Mouse (Mus musculus) heart, postnatal 4 days (tissue): Measurements from ENCODE around the gene Eif2b2. TPM values are rescaled to one million over a fixed set of nuclear protein-coding genes. Genes with fewer than 3 reads are reported as not detected.

Source experiments
- DNase-seq: peaks from one replicate; pipeline ENCODE4 v3.0.0; 2021
- total RNA-seq, 2 experiments: library from RNA; stranded (reverse); gene quantifications; 2 replicates each; pipeline ENCODE4 v1.2.3; 2021

Gene Eif2b2
- 10 to 100 TPM; 55.0 to 55.9 TPM for total RNA-seq

GRCm38 (mm10) chr12:85219236-85219904, at the start of gene Eif2b2:
Gene Eif2b2 (plus strand): TSS chr12:85219481.
- DNase-seq = peak; percentile 99

GRCm38 (mm10) chr12:85169877-85170276, 49.4 kb upstream of the Eif2b2 start:
- no peak for DNase-seq

- DNase-seq = no peak
These were observed 48.9 kb upstream of the Eif2b2 start for GRCm38 (mm10) chr12:85170284-85170947.

DNA sequence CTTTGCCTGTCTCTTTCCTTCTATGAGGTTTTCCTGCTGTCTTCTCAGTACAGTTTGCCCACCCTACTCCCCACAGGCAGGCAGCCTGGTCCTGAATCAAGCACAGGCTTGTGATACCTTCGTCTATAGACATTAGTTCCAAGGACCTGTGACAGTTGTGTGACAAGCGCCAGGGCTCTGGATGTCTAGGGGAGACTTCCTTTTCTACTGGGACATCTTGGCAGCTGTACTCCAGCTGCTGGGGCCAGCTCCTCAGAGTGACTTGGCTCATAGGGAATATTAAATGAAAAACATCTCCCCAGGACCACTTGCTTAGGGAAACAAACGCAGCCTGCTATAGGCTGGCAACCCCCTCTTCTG, 48.4 kb upstream of the Eif2b2 start:
- DNase-seq = no peak

GRCm38 (mm10) chr12:85174016-85174415, 45.3 kb upstream of the Eif2b2 start:
- no peak for DNase-seq

- no peak for DNase-seq
These were observed 44.1 kb upstream of the Eif2b2 start for GRCm38 (mm10) chr12:85175087-85175675.

- peak; percentile 68 for DNase-seq
These were observed 43.1 kb upstream of the Eif2b2 start for GRCm38 (mm10) chr12:85175926-85176845.

DNA sequence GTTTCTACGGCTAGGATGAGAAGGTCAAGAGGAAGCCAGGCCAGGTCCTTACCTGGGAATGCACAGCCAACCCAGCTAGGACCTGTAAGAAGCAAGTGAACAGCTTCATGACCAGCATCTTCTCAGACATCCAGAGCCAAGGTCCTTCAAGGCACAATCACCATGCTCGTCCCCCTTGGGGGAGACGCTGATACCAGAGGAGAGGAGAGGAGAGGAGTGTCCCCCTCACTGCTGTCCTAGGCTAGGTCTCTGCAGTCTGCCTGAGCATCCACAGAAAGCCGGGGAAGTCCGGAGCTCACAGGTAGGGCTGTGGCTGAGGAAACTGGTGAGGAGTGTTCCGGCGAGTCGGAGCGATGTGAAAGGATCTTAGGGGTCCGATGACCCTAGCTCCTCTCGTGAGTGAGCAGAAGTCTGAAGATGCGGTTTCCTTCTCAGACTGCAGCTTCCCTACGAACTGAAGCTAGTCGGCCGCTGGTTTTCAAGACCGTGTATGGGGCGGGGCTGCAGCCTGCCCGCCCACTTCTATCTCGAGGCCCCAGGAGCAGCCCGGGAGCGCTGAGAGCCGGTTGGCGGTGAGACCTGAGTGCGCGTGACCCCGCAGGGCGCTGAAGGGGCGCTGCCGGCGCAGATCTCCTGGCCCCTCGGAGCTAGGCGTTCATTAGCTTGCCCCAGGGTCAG, 42.3 kb upstream of the Eif2b2 start:
- peak; percentile 66 for DNase-seq

GRCm38 (mm10) chr12:85177740-85178239, 41.5 kb upstream of the Eif2b2 start, which contains the start of gene Pgf:
Gene Pgf (minus strand): TSS chr12:85177790.
- DNase-seq = no peak

GRCm38 (mm10) chr12:85178294-85178693, 41.0 kb upstream of the Eif2b2 start:
- DNase-seq = no peak

DNA sequence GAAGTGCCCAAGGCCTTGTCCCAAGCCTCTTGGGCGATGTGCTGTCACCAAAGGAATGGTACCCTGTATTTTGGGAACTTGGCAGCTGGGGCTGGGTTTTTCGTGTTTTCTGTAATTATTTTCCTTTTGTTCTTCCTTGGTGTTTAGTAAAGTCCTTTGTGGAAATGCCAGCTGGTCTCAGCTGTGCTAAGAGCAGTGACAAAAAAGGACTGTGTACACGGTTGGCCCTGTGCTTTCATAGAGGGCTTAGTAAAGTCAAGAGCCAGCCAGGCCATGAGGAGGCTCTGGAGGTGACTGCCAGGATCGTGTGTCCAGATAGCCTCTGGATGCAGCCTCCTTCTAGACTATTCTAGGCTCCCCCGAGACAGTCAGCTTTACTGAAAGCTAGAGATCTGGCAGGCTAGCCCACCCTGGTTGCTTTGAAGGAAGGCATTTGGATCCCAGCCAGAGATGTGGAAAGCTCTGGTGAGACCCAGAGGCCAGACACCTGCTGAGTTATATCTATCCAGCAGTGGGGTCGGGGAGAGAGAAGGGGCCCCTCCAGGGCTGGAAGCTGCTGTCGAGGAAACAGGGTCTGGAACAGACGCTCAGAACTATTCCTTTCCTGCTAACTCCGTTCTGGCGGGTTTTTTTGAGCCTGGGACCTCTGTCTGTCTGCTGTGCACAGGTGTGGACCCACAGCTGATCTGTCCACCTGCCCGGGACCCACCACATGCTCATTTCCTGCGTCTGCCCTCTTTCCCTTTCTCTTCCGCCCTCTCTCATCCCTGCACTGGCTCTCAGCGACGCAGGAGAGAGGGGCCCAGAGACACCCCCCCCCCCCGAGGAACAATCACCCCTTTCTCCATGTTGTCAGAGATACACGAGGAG, 37.6 kb upstream of the Eif2b2 start:
- no peak for DNase-seq

- DNase-seq = no peak
These were observed 37.0 kb upstream of the Eif2b2 start for GRCm38 (mm10) chr12:85182345-85182643.

- no peak for DNase-seq
These were observed 36.4 kb upstream of the Eif2b2 start for GRCm38 (mm10) chr12:85182898-85183297.

GRCm38 (mm10) chr12:85184118-85184517, 35.2 kb upstream of the Eif2b2 start:
- no peak for DNase-seq

DNA sequence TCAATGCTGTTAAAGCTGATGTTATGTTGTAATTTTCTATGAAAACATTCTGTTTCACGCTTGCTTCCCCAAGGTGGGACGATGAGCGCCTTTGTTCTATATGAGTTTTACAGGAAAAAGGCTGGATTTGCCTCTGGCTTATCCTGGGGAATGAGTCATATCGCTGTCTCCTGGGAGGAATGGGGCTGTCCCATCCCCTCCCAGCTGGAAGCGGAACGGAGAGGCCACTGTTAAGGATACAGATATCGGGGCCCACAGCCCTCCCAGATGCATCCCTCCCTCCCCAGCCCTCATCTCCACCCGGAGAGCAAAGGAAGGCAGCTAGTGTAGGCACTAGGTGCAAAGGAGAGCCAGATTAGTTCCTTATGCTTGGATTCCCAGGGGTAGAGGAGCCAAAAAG, 33.5 kb upstream of the Eif2b2 start:
- DNase-seq = peak; percentile 71

DNA sequence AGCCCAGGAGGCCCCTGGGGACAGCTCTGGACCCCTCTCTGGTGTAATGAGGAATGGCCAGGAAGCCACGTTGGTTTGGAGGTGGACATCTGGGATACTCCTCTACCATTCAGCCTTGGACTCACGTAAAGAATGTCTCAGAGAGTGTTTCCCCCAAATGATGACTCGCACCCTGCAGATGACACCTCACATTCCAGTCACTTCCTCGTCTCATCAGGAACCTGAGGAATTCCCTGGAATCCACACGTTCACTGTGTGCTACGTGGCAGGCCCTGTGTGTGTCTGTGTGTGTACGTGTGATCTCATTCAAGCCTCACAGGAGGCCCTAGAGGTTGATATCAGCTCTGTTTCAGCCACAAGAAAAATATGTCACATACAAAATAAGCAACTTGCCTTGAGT, 32.9 kb upstream of the Eif2b2 start:
- no peak for DNase-seq

DNA sequence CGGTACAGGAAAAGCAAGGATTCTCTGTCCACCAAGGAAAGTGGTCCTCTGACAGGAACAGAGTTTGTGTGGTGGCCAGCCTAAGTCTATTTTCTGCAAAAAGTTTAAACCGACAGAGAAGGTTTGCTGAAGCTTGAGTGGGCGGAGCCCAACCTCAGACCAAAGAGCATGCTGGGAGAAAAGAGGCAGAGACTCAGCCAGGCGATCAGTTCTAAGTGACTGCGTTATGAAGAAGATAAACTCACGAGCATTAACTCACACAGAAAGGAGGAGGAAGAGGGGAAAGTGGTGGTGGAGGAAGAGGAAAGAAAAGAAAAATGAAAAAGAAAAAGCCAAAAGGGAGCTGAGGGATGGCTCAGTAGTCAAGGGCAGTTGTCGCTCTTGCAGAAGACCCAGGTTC, 29.0 kb upstream of the Eif2b2 start:
- DNase-seq = no peak

- peak; percentile 43 for DNase-seq
These were observed 26.7 kb upstream of the Eif2b2 start for GRCm38 (mm10) chr12:85192461-85193108.

DNA sequence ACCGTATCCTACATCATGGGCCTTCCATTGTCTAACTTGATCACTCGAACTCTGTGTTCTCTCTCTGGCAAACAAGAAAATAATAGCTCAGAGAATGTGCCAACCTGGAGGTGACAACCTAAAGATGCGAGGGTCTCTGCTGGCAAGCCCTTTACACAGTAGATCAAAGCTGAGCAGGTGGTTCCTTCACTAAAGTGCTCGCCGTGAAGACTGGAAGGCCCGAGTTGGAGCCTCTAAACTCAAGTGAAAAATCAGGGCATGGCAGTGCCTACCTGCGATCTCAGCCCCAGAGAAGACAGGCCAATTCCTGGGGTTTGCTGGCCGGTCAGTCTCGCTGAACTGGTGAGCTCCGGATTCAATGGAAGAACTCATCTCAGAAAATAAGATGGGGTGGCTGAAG, 26.1 kb upstream of the Eif2b2 start:
- DNase-seq = peak; percentile 3

DNA sequence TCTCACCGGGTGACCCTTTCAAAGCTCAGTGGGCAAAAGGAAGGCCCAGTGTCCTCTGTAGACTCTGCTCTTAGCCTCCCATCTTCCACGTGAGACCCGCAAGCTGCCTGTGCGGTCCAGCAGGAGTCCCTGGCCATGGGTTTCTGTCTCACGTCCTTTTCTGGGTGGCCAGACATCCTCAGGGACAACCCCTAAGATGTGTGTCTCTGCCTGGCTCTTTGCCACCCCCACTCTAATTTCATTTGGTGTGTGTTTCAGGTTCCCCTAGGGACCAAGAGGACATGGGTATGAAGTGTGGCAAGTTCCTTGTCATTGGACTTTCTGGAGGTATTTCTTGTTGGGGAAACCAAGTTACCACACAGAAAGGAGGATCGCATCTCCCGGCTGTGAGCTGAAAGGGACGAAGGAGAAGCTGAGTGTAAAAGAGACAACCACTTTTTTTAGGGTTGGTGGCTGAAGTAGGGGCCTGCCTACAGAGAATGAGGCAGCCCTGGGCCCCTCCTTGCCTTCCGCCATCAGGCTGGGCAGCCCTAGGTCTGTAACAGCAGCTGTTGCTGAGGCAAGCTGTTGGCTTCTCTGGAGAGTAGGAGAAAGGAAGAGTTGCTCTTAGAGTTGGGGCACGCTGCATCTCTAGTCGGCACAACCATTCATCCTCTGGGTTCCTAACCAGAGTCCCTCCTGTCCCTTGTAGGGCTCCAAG, 25.2 kb upstream of the Eif2b2 start:
- DNase-seq = no peak
